Mouse (Mus musculus) myocyte (in vitro differentiated cells): ENCODE measurements around the gene Slc52a3. TPM values are rescaled to one million over a fixed set of nuclear protein-coding genes. Genes with fewer than 3 reads are reported as not detected.
A peak's percentile ranks its signal among the peaks of the same experiment; 100 is the strongest.

Source experiments
- H3K27me3 ChIP-seq: one replicate; pipeline ENCODE4 v1.6.1; 2011; ENCODE audit not compliant: control insufficient read depth, insufficient read depth, insufficient read length
- H3K36me3 ChIP-seq: one replicate; pipeline ENCODE4 v1.6.1; 2011; ENCODE audit not compliant: control insufficient read depth, insufficient read depth
- H3K4me2 ChIP-seq: one replicate; pipeline ENCODE4 v1.6.1; 2011; ENCODE audit warnings: low read depth, control low read depth
- H3K4me3 ChIP-seq: one replicate; pipeline ENCODE4 v1.5.1; 2011; ENCODE audit warnings: mild to moderate bottlenecking, control low read depth, moderate library complexity
- H3K79me2 ChIP-seq: one replicate; pipeline ENCODE4 v1.6.1; 2011; ENCODE audit not compliant: control insufficient read depth, insufficient read depth
- H3ac ChIP-seq: one replicate; pipeline ENCODE4 v1.6.1; 2011; ENCODE audit not compliant: control insufficient read depth, insufficient read length
- CEBPB ChIP-seq: IDR thresholded peaks from 2 replicates; pipeline ENCODE4 v1.6.1; 2011; ENCODE audit warnings: mild to moderate bottlenecking, moderate library complexity; ENCODE audit not compliant: poor library complexity, insufficient read depth, severe bottlenecking
- E2F4 ChIP-seq: IDR thresholded peaks from one replicate; pipeline ENCODE4 v1.6.1; 2011; ENCODE audit warnings: mild to moderate bottlenecking, control low read depth, moderate library complexity; ENCODE audit not compliant: insufficient read depth
- MAX ChIP-seq: IDR thresholded peaks from one replicate; pipeline ENCODE4 v1.6.1; 2011; ENCODE audit warnings: low read depth, mild to moderate bottlenecking, control low read depth
- MYOD1 ChIP-seq, 3 experiments: IDR thresholded peaks; one replicate each; pipeline ENCODE4 v1.6.1; 2011; ENCODE audit warnings: control low read depth in 2 of 3, low read depth in 2 of 3, mild to moderate bottlenecking in 2 of 3, moderate library complexity in 1 of 3; ENCODE audit not compliant: insufficient read length in 2 of 3, control insufficient read depth in 1 of 3
- MYOG ChIP-seq, 3 experiments: IDR thresholded peaks; one replicate each; pipeline ENCODE4 v1.6.1; 2011; ENCODE audit warnings: control low read depth in 2 of 3, low read depth in 2 of 3, mild to moderate bottlenecking in 2 of 3; ENCODE audit not compliant: insufficient read length in 2 of 3, control insufficient read depth in 1 of 3, insufficient read depth in 1 of 3
- POLR2A ChIP-seq: IDR thresholded peaks from one replicate; pipeline ENCODE4 v1.6.1; 2011; ENCODE audit warnings: low read depth, mild to moderate bottlenecking, control low read depth, moderate library complexity; ENCODE audit not compliant: insufficient read length
- POLR2AphosphoS2 ChIP-seq: IDR thresholded peaks from one replicate; pipeline ENCODE4 v1.6.1; 2011; ENCODE audit warnings: low read depth, control low read depth; ENCODE audit not compliant: insufficient read length
- REST ChIP-seq: IDR thresholded peaks from one replicate; pipeline ENCODE4 v1.6.1; 2011; ENCODE audit warnings: mild to moderate bottlenecking, control low read depth, moderate library complexity; ENCODE audit not compliant: insufficient read depth, insufficient read length
- SRF ChIP-seq: IDR thresholded peaks from one replicate; pipeline ENCODE4 v1.6.1; 2011; ENCODE audit warnings: low read depth; ENCODE audit not compliant: control insufficient read depth, insufficient read length
- TCF12 ChIP-seq: IDR thresholded peaks from one replicate; pipeline ENCODE4 v1.6.1; 2011; ENCODE audit warnings: mild to moderate bottlenecking, control low read depth; ENCODE audit not compliant: poor library complexity, insufficient read depth, severe bottlenecking
- TCF3 ChIP-seq: IDR thresholded peaks from one replicate; pipeline ENCODE4 v1.6.1; 2011; ENCODE audit warnings: low read depth, control low read depth; ENCODE audit not compliant: insufficient read length
- USF1 ChIP-seq: IDR thresholded peaks from one replicate; pipeline ENCODE4 v1.6.1; 2011; ENCODE audit warnings: low read depth, mild to moderate bottlenecking, control low read depth, moderate library complexity
- polyA plus RNA-seq: library from polyadenylated mRNA; unstranded; fragments of >200 nt; fragmentation: generic; extraction: Trizol; gene quantifications from one replicate; pipeline ENCODE4 v1.2.1, GENCODE M21; 2012; ENCODE audit warnings: missing spikeins

The Slc52a3 gene
- polyA plus RNA-seq, 1 experiment = 0.02 TPM

- no peak overlapping the region for H3K4me3 ChIP-seq
- H3K27me3 ChIP-seq = no peaks in the 10 kb centered on the region
- H3K4me2 ChIP-seq = peak overlapping the region; percentile 44
- H3K36me3 ChIP-seq = peaks cover 4% of the 10 kb centered on the region
- TF ChIP-seq USF1 (no peak), POLR2AphosphoS2 (no peak), E2F4 (no peak), POLR2A (no peak), SRF (no peak), REST (no peak), TCF3 (no peak), MYOD1 (IDR thresholded peaks at IDR 0.05; ENCODE audit: control insufficient read depth in 1 of 3, insufficient read length in 2 of 3, low read depth in 2 of 3) (peak in 1 of 3 experiments; percentile 57), MAX (no peak), CEBPB (peak; percentile 70; the same call in 1 of the 2 replicates)
- H3ac ChIP-seq = no peak overlapping the region
- peaks cover 93% of the 10 kb centered on the region for H3K79me2 ChIP-seq
Measured at GRCm38 (mm10) chr2:151973595-151974562, 22.4 kb upstream of the Slc52a3 start.

GRCm38 (mm10) chr2:151975295-151975694 is 21.0 kb upstream of the Slc52a3 start:
- no peak overlapping the region for H3ac ChIP-seq
- H3K4me2 ChIP-seq = no peak overlapping the region
- no peaks in the 10 kb centered on the region for H3K27me3 ChIP-seq
- peaks cover 97% of the 10 kb centered on the region for H3K79me2 ChIP-seq
- TF ChIP-seq E2F4 = no peak
- no peak for TF ChIP-seq MAX
- no peak for TF ChIP-seq USF1
- H3K4me3 ChIP-seq = no peak overlapping the region
- peaks cover 4% of the 10 kb centered on the region for H3K36me3 ChIP-seq

GRCm38 (mm10) chr2:151976067-151976466 is 20.2 kb upstream of the Slc52a3 start:
- Histone ChIP-seq H3ac (no peak overlapping the region), H3K79me2 (peaks cover 90% of the 10 kb centered on the region)

GRCm38 (mm10) chr2:151977689-151978440 is 18.4 kb upstream of the Slc52a3 start:
- H3K79me2 ChIP-seq = peaks cover 72% of the 10 kb centered on the region
- peaks cover 4% of the 10 kb centered on the region for H3K36me3 ChIP-seq
- peak overlapping the region; percentile 80 for H3K4me3 ChIP-seq
- TF ChIP-seq MYOD1 (IDR thresholded peaks at IDR 0.05; ENCODE audit: control insufficient read depth in 1 of 3, insufficient read length in 2 of 3, low read depth in 2 of 3) = peak in 2 of 3 experiments; percentile 52 to 85
- TF ChIP-seq CEBPB = no peak
- peak; percentile 31 to 91 (median 64) for TF ChIP-seq MYOG (IDR thresholded peaks at IDR 0.05; ENCODE audit: control insufficient read depth in 1 of 3, insufficient read depth in 1 of 3, insufficient read length in 2 of 3, low read depth in 2 of 3)
- peak; percentile 20 for TF ChIP-seq TCF12
- no peak overlapping the region for H3ac ChIP-seq
- H3K4me2 ChIP-seq = peak overlapping the region; percentile 90
- H3K27me3 ChIP-seq = no peaks in the 10 kb centered on the region

More at GRCm38 (mm10) chr2:151976067-151976466, 20.2 kb upstream of the Slc52a3 start:
- TF ChIP-seq TCF12 (no peak), MAX (no peak), CEBPB (no peak), E2F4 (no peak), POLR2AphosphoS2 (no peak), POLR2A (no peak), MYOD1 (IDR thresholded peaks at IDR 0.05; ENCODE audit: control insufficient read depth in 1 of 3, insufficient read length in 2 of 3, low read depth in 2 of 3) (no peak), SRF (no peak), USF1 (no peak), TCF3 (no peak), REST (no peak), MYOG (IDR thresholded peaks at IDR 0.05; ENCODE audit: control insufficient read depth in 1 of 3, insufficient read depth in 1 of 3, insufficient read length in 2 of 3, low read depth in 2 of 3) (no peak)
- Histone ChIP-seq H3K27me3 (no peaks in the 10 kb centered on the region), H3K4me3 (no peak overlapping the region), H3K4me2 (no peak overlapping the region), H3K36me3 (peaks cover 4% of the 10 kb centered on the region)

GRCm38 (mm10) chr2:151978494-151978893 is 17.8 kb upstream of the Slc52a3 start:
- Histone ChIP-seq H3K4me2 (peak overlapping the region; percentile 90), H3K36me3 (no peaks in the 10 kb centered on the region), H3K79me2 (peaks cover 65% of the 10 kb centered on the region), H3ac (no peak overlapping the region), H3K27me3 (no peaks in the 10 kb centered on the region), H3K4me3 (peak overlapping the region; percentile 80)
- TF ChIP-seq MYOD1 (IDR thresholded peaks at IDR 0.05; ENCODE audit: control insufficient read depth in 1 of 3, insufficient read length in 2 of 3, low read depth in 2 of 3) (peak in 1 of 3 experiments; percentile 19), MAX (no peak), MYOG (IDR thresholded peaks at IDR 0.05; ENCODE audit: control insufficient read depth in 1 of 3, insufficient read depth in 1 of 3, insufficient read length in 2 of 3, low read depth in 2 of 3) (peak in 1 of 3 experiments; percentile 35)
